Mouse (Mus musculus) neural tube, embryonic 14.5 days (tissue): ENCODE measurements around the gene Tardbp. TPM values are rescaled to one million over a fixed set of nuclear protein-coding genes. Genes with fewer than 3 reads are reported as not detected.

ENCODE experiments used
- ATAC-seq: fragments of 200-750 bp; cut with Nextera tagmentation; 2 replicates; pipeline ENCODE4 v1.8.0; 2017; ENCODE audit warnings: low read depth, mild to moderate bottlenecking, moderate TSS enrichment, moderate library complexity
- H3K27ac ChIP-seq: fragments of 300-500 bp; sonication (generic); 2 replicates; pipeline ENCODE4 v1.5.1; 2014; ENCODE audit warnings: low read depth, mild to moderate bottlenecking, control low read depth, low read length, moderate library complexity, mixed read lengths
- H3K27me3 ChIP-seq: fragments of 300-500 bp; sonication (generic); 2 replicates; pipeline ENCODE4 v1.6.1; 2014; ENCODE audit warnings: low read length; ENCODE audit not compliant: control insufficient read depth, insufficient read depth
- H3K36me3 ChIP-seq: fragments of 300-500 bp; sonication (generic); 2 replicates; pipeline ENCODE4 v1.6.1; 2014; ENCODE audit warnings: low read length, mixed read lengths; ENCODE audit not compliant: control insufficient read depth, insufficient read depth
- H3K4me1 ChIP-seq: fragments of 300-500 bp; sonication (generic); 2 replicates; pipeline ENCODE4 v1.6.1; 2014; ENCODE audit warnings: low read length; ENCODE audit not compliant: control insufficient read depth, insufficient read depth
- H3K4me2 ChIP-seq: fragments of 300-500 bp; sonication (generic); 2 replicates; pipeline ENCODE4 v1.6.1; 2014; ENCODE audit warnings: mild to moderate bottlenecking, low read depth, low read length, control low read depth
- H3K4me3 ChIP-seq: fragments of 300-500 bp; sonication (generic); 2 replicates; pipeline ENCODE4 v1.5.1; 2014; ENCODE audit warnings: low read depth, low read length, control low read depth, mixed read lengths
- H3K9ac ChIP-seq: fragments of 300-500 bp; sonication (generic); replicated peaks from 2 replicates; pipeline ENCODE4 v1.6.1; 2014; ENCODE audit warnings: low read depth, mild to moderate bottlenecking, control low read depth, low read length, mixed read lengths
- H3K9me3 ChIP-seq: fragments of 300-500 bp; sonication (generic); 2 replicates; pipeline ENCODE4 v1.6.1; 2016; ENCODE audit warnings: low read length; ENCODE audit not compliant: control insufficient read depth
- WGBS: fragments of 180-500 bp; shearing (Covaris S2); extraction: QIAGEN DNeasy Blood & Tissue Kit; methylation state at CpG from one replicate; pipeline ENCODE4 v1.1.7; 2014; 5-methylcytosine and 5-hydroxymethylcytosine counted together
- polyA plus RNA-seq: library from polyadenylated mRNA; unstranded; fragments of >200 nt; fragmentation: Nextera tagmentation; extraction: Ambion mirVana; gene quantifications from 2 replicates; pipeline ENCODE4 v1.2.1, GENCODE M21; 2014

Gene Tardbp
- polyA plus RNA-seq, 1 experiment from 2014 or later: 78.3 TPM

DNA sequence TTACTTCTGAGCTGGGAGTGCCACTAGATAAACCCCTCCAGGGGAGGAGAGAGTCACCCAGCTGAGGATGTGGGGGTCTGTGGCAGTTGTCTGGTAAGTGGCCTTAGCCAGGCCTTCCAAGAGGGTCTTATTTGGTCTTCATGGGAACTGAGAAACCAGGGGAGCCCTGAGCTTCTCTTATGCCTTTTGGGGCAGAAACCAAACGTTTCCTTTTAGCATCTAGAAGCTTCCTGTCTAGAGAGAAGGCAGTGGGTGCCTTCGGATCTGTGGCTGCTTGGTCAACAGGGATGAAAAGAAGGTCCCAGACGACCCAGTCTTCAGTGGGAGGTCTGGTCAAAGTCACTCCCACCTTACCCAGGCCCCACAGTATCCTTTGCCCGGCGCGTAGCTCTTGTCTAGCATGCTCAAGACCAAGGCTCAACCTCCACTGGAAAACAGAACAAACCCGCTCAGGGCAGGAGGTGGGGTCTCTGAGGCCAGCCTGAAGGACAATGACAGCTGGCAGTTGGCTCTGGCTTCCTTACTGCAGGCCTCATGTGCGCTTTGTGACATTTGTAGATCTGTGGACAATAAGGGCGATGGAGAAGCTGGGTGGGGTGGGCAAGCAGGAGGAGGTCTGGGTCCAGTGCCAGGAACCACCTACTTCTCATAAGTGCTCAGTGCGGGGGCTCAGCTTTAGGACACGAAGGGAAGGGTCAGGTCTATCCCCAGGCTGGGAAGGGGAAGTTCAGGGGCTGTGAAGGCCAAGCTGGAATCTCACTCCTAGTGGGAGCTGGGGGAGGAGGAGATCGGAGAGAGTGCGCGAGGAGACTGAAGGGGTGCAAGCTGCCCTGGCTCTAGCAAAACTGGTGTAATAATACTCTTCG lies 16.7 kb upstream of the Tardbp start, which contains the start of gene Gm572:
Gene Gm572 (plus strand): TSS at position 27 of the 866 bp plus-strand sequence.
- 68% methylated on average over 15 of the region's 15 CpGs for WGBS
- H3K9ac ChIP-seq: no peak within 1 kb of the TSS
- H3K4me1 ChIP-seq: no peaks in the 10 kb centered on the region
- peak within 1 kb of the TSS; percentile 32; the same call in 1 of the 2 replicates for H3K4me2 ChIP-seq
- no peaks in the 10 kb centered on the region for H3K36me3 ChIP-seq
- H3K4me3 ChIP-seq: no peak within 1 kb of the TSS
- H3K27me3 ChIP-seq: no peaks in the 10 kb centered on the region
- H3K27ac ChIP-seq: no peak within 1 kb of the TSS
- no peak for ATAC-seq
- H3K9me3 ChIP-seq: no peaks in the 10 kb centered on the region

- Histone ChIP-seq H3K4me1 (no peaks in the 10 kb centered on the region), H3K9me3 (no peaks in the 10 kb centered on the region), H3K4me2 (no peak overlapping the region), H3K36me3 (no peaks in the 10 kb centered on the region), H3K4me3 (no peak overlapping the region), H3K9ac (no peak overlapping the region), H3K27me3 (no peaks in the 10 kb centered on the region), H3K27ac (no peak overlapping the region)
- ATAC-seq: no peak
- 76% methylated on average over 5 of the region's 5 CpGs for WGBS
Observed at GRCm38 (mm10) chr4:148641121-148641520, 14.3 kb upstream of the Tardbp start.

GRCm38 (mm10) chr4:148639455-148639854 lies 12.6 kb upstream of the Tardbp start:
- WGBS: 92% methylated on average over 2 of the region's 2 CpGs
- Histone ChIP-seq H3K4me1 (no peaks in the 10 kb centered on the region), H3K4me2 (no peak overlapping the region), H3K9me3 (no peaks in the 10 kb centered on the region), H3K4me3 (no peak overlapping the region), H3K27ac (no peak overlapping the region), H3K9ac (no peak overlapping the region), H3K27me3 (no peaks in the 10 kb centered on the region), H3K36me3 (no peaks in the 10 kb centered on the region)
- ATAC-seq: no peak

DNA sequence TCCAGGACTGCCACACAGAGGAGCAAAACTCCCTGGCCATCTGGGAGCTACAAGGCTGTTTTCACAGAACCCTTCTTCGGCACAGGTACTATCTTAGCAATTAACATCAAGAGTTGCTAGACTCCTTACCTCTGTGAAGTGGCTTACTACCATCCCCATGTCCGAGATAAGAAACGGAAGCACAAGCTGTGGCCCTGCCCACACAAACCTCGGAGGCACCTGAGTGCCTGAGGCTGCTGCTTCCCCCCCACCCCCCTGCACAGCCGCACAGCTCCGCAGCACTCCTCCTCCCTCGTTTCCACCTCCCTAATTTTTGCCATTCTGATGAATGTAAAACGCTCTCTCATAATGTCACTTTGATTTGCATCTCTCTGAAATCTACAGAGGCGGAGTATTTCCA lies 11.5 kb upstream of the Tardbp start:
- no peak overlapping the region for H3K4me3 ChIP-seq
- no peak overlapping the region for H3K4me2 ChIP-seq
- no peak overlapping the region for H3K27ac ChIP-seq
- 59% methylated on average over 9 of the region's 9 CpGs for WGBS
- no peaks in the 10 kb centered on the region for H3K36me3 ChIP-seq
- H3K4me1 ChIP-seq: no peaks in the 10 kb centered on the region
- H3K9ac ChIP-seq: no peak overlapping the region
- ATAC-seq: no peak
- no peaks in the 10 kb centered on the region for H3K27me3 ChIP-seq
- no peaks in the 10 kb centered on the region for H3K9me3 ChIP-seq

GRCm38 (mm10) chr4:148635309-148635708 lies 8.5 kb upstream of the Tardbp start:
- H3K4me2 ChIP-seq: no peak overlapping the region
- H3K36me3 ChIP-seq: no peaks in the 10 kb centered on the region
- no peak overlapping the region for H3K4me3 ChIP-seq
- H3K27ac ChIP-seq: no peak overlapping the region
- no peaks in the 10 kb centered on the region for H3K27me3 ChIP-seq
- no peaks in the 10 kb centered on the region for H3K9me3 ChIP-seq
- no peak overlapping the region for H3K9ac ChIP-seq
- ATAC-seq: no peak
- no peaks in the 10 kb centered on the region for H3K4me1 ChIP-seq
- WGBS: 74% methylated on average over 2 of the region's 2 CpGs

- Histone ChIP-seq H3K4me1 (no peaks in the 10 kb centered on the region), H3K4me2 (no peak overlapping the region), H3K27me3 (no peaks in the 10 kb centered on the region), H3K4me3 (no peak overlapping the region), H3K27ac (no peak overlapping the region), H3K36me3 (no peaks in the 10 kb centered on the region), H3K9ac (no peak overlapping the region), H3K9me3 (no peaks in the 10 kb centered on the region)
- 51% methylated on average over 2 of the region's 2 CpGs for WGBS
- ATAC-seq: no peak
Observed at GRCm38 (mm10) chr4:148633395-148634061, 6.7 kb upstream of the Tardbp start.

DNA sequence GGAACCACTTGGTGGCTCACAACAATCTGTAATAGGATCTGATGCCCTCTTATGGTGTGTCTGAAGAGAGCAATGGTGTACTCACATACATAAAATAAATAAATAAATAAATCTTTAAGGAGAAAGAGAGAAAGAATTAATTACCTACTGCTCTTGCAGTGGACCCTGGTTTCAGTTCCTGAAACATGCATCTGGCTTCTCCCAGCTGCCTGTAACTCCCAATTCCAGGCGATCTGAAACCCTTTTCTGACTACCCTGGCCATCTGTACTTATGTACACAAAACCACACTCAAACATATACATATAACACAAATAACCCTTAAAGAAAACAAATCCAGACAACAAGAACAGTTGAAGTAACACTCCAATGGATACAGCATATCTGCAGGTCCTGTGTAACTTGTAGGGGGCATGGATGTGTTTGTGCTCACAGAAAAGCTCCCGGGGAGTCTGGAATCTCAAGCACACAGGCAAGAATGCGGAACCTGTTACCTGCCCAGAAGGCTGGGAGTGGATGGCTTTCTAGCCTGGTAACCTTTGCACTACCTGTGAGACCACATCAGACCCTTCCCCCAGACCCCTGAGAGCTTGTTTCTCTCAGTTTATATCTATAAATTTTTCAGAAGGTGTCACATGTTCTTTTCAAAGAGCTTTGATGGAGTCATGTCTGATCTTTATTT lies 5.3 kb upstream of the Tardbp start:
- no peak for ATAC-seq

GRCm38 (mm10) chr4:148627246-148627645 lies 427 bp upstream of the Tardbp start:
- peak; percentile 11; the same call in 1 of the 2 replicates for ATAC-seq
- Histone ChIP-seq H3K4me3 (peak overlapping the region; percentile 97), H3K36me3 (peaks cover 18% of the 10 kb centered on the region), H3K4me1 (peaks cover 7% of the 10 kb centered on the region; the same call in 1 of the 2 replicates), H3K9me3 (no peaks in the 10 kb centered on the region), H3K27me3 (no peaks in the 10 kb centered on the region), H3K4me2 (peak overlapping the region; percentile 97), H3K27ac (peak overlapping the region; percentile 45; the same call in 1 of the 2 replicates), H3K9ac (peak overlapping the region; percentile 99; the same call in 1 of the 2 replicates)
- WGBS: 63% methylated on average over 3 of the region's 3 CpGs

More for the DNA sequence above, 5.3 kb upstream of the Tardbp start:
- Histone ChIP-seq H3K9me3 (no peaks in the 10 kb centered on the region), H3K36me3 (no peaks in the 10 kb centered on the region), H3K4me3 (no peak overlapping the region), H3K4me2 (no peak overlapping the region), H3K4me1 (0 out of 2 replicates have a peak, but pooled peaks cover 2% of the 10 kb centered on the region), H3K27ac (no peak overlapping the region), H3K9ac (no peak overlapping the region), H3K27me3 (no peaks in the 10 kb centered on the region)
- WGBS: 78% methylated on average over 3 of the region's 3 CpGs
